Mouse (Mus musculus) adrenal gland, adult 10 weeks (tissue): Measurements from ENCODE around the gene Nod2. TPM values are rescaled to one million over a fixed set of nuclear protein-coding genes. Genes with fewer than 3 reads are reported as not detected.

ENCODE experiments used
- polyA plus RNA-seq: library from polyadenylated mRNA; stranded (reverse); fragments of 350-450 nt; fragmentation: Illumina TruSeq; extraction: RNeasy Lipid Tissue Mini Kit (QIAGEN cat#74804); gene quantifications from one replicate; pipeline ENCODE4 v1.2.3, GENCODE M21; 2014; ENCODE audit warnings: low read depth, low replicate concordance

The Nod2 gene
- 0.41 TPM for polyA plus RNA-seq

GRCm38 (mm10) chr8:88646837-88647778 is at the start of gene Nod2:
Nod2 (plus strand) TSS chr8:88647315.

GRCm38 (mm10) chr8:88635474-88636397 is 11.4 kb upstream of the Nod2 start, which contains the start of gene Snx20:
Snx20 (minus strand) TSS chr8:88636128.

GRCm38 (mm10) chr8:88696721-88697641 is 49.9 kb downstream of the Nod2 start, which contains the start of gene Cyld:
Cyld (plus strand) TSS chr8:88697028.

Other genes with a start within 250 kb of the Nod2 start
- 4.0 TPM for gene Nkd1, start 126.0 kb upstream of the Nod2 start, polyA plus RNA-seq
- gene Snx20, start 11.2 kb upstream of the Nod2 start, polyA plus RNA-seq, result 1.5 TPM
- gene Cyld, start 49.7 kb downstream of the Nod2 start, polyA plus RNA-seq, result 153 TPM